Mouse (Mus musculus): Measurements from ENCODE around the gene Tepsin. TPM values are rescaled to one million over a fixed set of nuclear protein-coding genes. Genes with fewer than 3 reads are reported as not detected.

Tepsin gene
- polyA plus RNA-seq, 1 experiment, result 10.3 TPM

GRCm38 (mm10) chr11:120086702-120087152 is 11.8 kb downstream of the Tepsin start, which contains the start of gene Cep131:
TSS of gene Cep131 (minus strand) at chr11:120086827.
- no peaks in the 10 kb centered on the region for H3K36me3 ChIP-seq (ENCODE audit: control insufficient read depth, insufficient read depth)
- H3ac ChIP-seq (ENCODE audit: control insufficient read depth, insufficient read length), result peak within 1 kb of the TSS; percentile 45
- no peaks in the 10 kb centered on the region for H3K79me2 ChIP-seq (ENCODE audit: control insufficient read depth, insufficient read depth)
- H3K27me3 ChIP-seq (ENCODE audit: control insufficient read depth, insufficient read depth, insufficient read length), result no peaks in the 10 kb centered on the region
- H3K4me2 ChIP-seq (ENCODE audit: low read depth), result peak within 1 kb of the TSS; percentile 82
- peak within 1 kb of the TSS; percentile 18 for H3K4me3 ChIP-seq
- TF ChIP-seq CEBPB (IDR thresholded peaks at IDR 0.05; ENCODE audit: insufficient read depth, poor library complexity, severe bottlenecking) (no peak), REST (IDR thresholded peaks at IDR 0.05; ENCODE audit: insufficient read depth, insufficient read length) (no peak), MYOG (IDR thresholded peaks at IDR 0.05; ENCODE audit: control insufficient read depth in 1 of 3, insufficient read depth in 1 of 3, insufficient read length in 2 of 3, low read depth in 2 of 3) (no peak), POLR2A (IDR thresholded peaks at IDR 0.05; ENCODE audit: insufficient read length, low read depth) (peak; percentile 77), E2F4 (IDR thresholded peaks at IDR 0.05; ENCODE audit: insufficient read depth) (peak; percentile 36), POLR2AphosphoS2 (IDR thresholded peaks at IDR 0.05; ENCODE audit: insufficient read length, low read depth) (peak; percentile 68)

- TF ChIP-seq TCF3 (IDR thresholded peaks at IDR 0.05; ENCODE audit: insufficient read length, low read depth) (no peak), E2F4 (IDR thresholded peaks at IDR 0.05; ENCODE audit: insufficient read depth) (no peak), MYOG (IDR thresholded peaks at IDR 0.05; ENCODE audit: control insufficient read depth in 1 of 3, insufficient read depth in 1 of 3, insufficient read length in 2 of 3, low read depth in 2 of 3) (peak in 1 of 3 experiments; percentile 54), POLR2AphosphoS2 (IDR thresholded peaks at IDR 0.05; ENCODE audit: insufficient read length, low read depth) (no peak), MYOD1 (IDR thresholded peaks at IDR 0.05; ENCODE audit: control insufficient read depth in 1 of 3, insufficient read length in 2 of 3, low read depth in 2 of 3) (peak in 1 of 3 experiments; percentile 26), POLR2A (IDR thresholded peaks at IDR 0.05; ENCODE audit: insufficient read length, low read depth) (no peak), TCF12 (IDR thresholded peaks at IDR 0.05; ENCODE audit: insufficient read depth, poor library complexity, severe bottlenecking) (no peak)
- H3K4me2 ChIP-seq (ENCODE audit: low read depth), result peak overlapping the region; percentile 82
- H3K36me3 ChIP-seq (ENCODE audit: control insufficient read depth, insufficient read depth), result no peaks in the 10 kb centered on the region
- H3K4me3 ChIP-seq, result peak overlapping the region; percentile 18
- peak overlapping the region; percentile 45 for H3ac ChIP-seq (ENCODE audit: control insufficient read depth, insufficient read length)
- H3K27me3 ChIP-seq (ENCODE audit: control insufficient read depth, insufficient read depth, insufficient read length), result no peaks in the 10 kb centered on the region
- H3K79me2 ChIP-seq (ENCODE audit: control insufficient read depth, insufficient read depth), result no peaks in the 10 kb centered on the region
These were observed 12.5 kb downstream of the Tepsin start for GRCm38 (mm10) chr11:120085891-120086627.

GRCm38 (mm10) chr11:120080282-120080681 is 18.2 kb downstream of the Tepsin start:
- no peaks in the 10 kb centered on the region for H3K27me3 ChIP-seq (ENCODE audit: control insufficient read depth, insufficient read depth, insufficient read length)
- H3ac ChIP-seq (ENCODE audit: control insufficient read depth, insufficient read length), result no peak overlapping the region
- H3K79me2 ChIP-seq (ENCODE audit: control insufficient read depth, insufficient read depth), result no peaks in the 10 kb centered on the region
- H3K36me3 ChIP-seq (ENCODE audit: control insufficient read depth, insufficient read depth), result no peaks in the 10 kb centered on the region
- TF ChIP-seq POLR2A (IDR thresholded peaks at IDR 0.05; ENCODE audit: insufficient read length, low read depth) (no peak), REST (IDR thresholded peaks at IDR 0.05; ENCODE audit: insufficient read depth, insufficient read length) (no peak), E2F4 (IDR thresholded peaks at IDR 0.05; ENCODE audit: insufficient read depth) (no peak), MAX (IDR thresholded peaks at IDR 0.05; ENCODE audit: low read depth) (no peak), SRF (IDR thresholded peaks at IDR 0.05; ENCODE audit: control insufficient read depth, insufficient read length, low read depth) (no peak), MYOD1 (IDR thresholded peaks at IDR 0.05; ENCODE audit: control insufficient read depth in 1 of 3, insufficient read length in 2 of 3, low read depth in 2 of 3) (no peak), POLR2AphosphoS2 (IDR thresholded peaks at IDR 0.05; ENCODE audit: insufficient read length, low read depth) (no peak), TCF3 (IDR thresholded peaks at IDR 0.05; ENCODE audit: insufficient read length, low read depth) (no peak), CEBPB (IDR thresholded peaks at IDR 0.05; ENCODE audit: insufficient read depth, poor library complexity, severe bottlenecking) (no peak), TCF12 (IDR thresholded peaks at IDR 0.05; ENCODE audit: insufficient read depth, poor library complexity, severe bottlenecking) (no peak), MYOG (IDR thresholded peaks at IDR 0.05; ENCODE audit: control insufficient read depth in 1 of 3, insufficient read depth in 1 of 3, insufficient read length in 2 of 3, low read depth in 2 of 3) (no peak), USF1 (IDR thresholded peaks at IDR 0.05; ENCODE audit: low read depth) (no peak)
- no peak overlapping the region for H3K4me3 ChIP-seq
- H3K4me2 ChIP-seq (ENCODE audit: low read depth), result no peak overlapping the region

GRCm38 (mm10) chr11:120076191-120076590 is 22.3 kb downstream of the Tepsin start:
- no peak for TF ChIP-seq POLR2AphosphoS2 (IDR thresholded peaks at IDR 0.05; ENCODE audit: insufficient read length, low read depth)
- TF ChIP-seq E2F4 (IDR thresholded peaks at IDR 0.05; ENCODE audit: insufficient read depth), result no peak
- TF ChIP-seq CEBPB (IDR thresholded peaks at IDR 0.05; ENCODE audit: insufficient read depth, poor library complexity, severe bottlenecking), result no peak
- TF ChIP-seq POLR2A (IDR thresholded peaks at IDR 0.05; ENCODE audit: insufficient read length, low read depth), result no peak
- no peak for TF ChIP-seq MAX (IDR thresholded peaks at IDR 0.05; ENCODE audit: low read depth)
- TF ChIP-seq SRF (IDR thresholded peaks at IDR 0.05; ENCODE audit: control insufficient read depth, insufficient read length, low read depth), result no peak
- TF ChIP-seq TCF3 (IDR thresholded peaks at IDR 0.05; ENCODE audit: insufficient read length, low read depth), result no peak
- no peak for TF ChIP-seq TCF12 (IDR thresholded peaks at IDR 0.05; ENCODE audit: insufficient read depth, poor library complexity, severe bottlenecking)
- no peak for TF ChIP-seq MYOD1 (IDR thresholded peaks at IDR 0.05; ENCODE audit: control insufficient read depth in 1 of 3, insufficient read length in 2 of 3, low read depth in 2 of 3)
- TF ChIP-seq MYOG (IDR thresholded peaks at IDR 0.05; ENCODE audit: control insufficient read depth in 1 of 3, insufficient read depth in 1 of 3, insufficient read length in 2 of 3, low read depth in 2 of 3), result no peak
- no peak for TF ChIP-seq USF1 (IDR thresholded peaks at IDR 0.05; ENCODE audit: low read depth)
- TF ChIP-seq REST (IDR thresholded peaks at IDR 0.05; ENCODE audit: insufficient read depth, insufficient read length), result no peak
- Histone ChIP-seq H3K36me3 (ENCODE audit: control insufficient read depth, insufficient read depth) (no peaks in the 10 kb centered on the region), H3K4me3 (no peak overlapping the region), H3K4me2 (ENCODE audit: low read depth) (no peak overlapping the region), H3K79me2 (ENCODE audit: control insufficient read depth, insufficient read depth) (no peaks in the 10 kb centered on the region), H3K27me3 (ENCODE audit: control insufficient read depth, insufficient read depth, insufficient read length) (no peaks in the 10 kb centered on the region), H3ac (ENCODE audit: control insufficient read depth, insufficient read length) (no peak overlapping the region)

Measured in myocyte (in vitro differentiated cells).